Comparison of ENCODE assay signal across 8 mouse cellular contexts in the genomic region with DNA sequence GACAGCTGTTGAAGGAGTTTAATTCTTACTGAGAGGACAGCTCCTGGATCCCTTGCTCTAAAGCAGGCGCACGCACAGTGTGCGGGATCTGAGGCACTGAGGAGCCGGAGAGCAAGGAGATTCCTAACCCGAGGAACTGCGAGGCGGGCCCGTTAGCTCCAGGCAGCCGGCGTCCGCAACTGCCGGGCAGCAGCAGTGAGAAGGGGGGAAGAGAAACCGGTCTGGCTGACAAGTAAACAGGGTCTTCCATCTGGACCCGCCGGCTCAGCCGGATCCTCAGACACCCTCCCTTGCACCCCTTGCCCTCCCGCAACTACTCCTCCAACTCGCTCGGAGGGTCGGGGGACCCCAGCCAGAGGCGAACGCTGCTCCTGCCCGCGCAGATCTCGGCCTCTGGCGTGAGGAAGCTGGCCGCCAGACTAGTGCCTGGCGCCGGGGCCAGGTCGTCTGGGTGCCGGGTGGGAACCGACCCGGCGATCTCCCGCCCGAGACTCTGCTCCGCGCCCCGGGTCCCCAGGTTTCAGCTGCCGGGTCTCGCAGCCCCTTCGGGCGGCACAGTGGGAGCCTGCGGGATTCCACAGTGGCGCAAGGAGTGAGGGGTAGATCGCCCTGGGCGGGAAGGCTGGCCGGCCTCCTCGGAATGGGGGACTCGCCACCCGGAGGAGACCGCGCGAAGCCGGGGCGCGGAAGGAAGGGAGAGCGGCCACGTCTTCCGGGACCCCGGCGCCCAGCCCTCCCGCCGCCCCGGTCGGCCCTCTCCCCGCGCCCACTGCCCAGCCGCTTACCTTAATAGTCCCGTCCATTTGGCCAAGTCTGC. TPM values are rescaled to one million over a fixed set of nuclear protein-coding genes. Genes with fewer than 3 reads are reported as not detected.
DNase-seq lines count a peak whose midpoint lies in the region; ATAC-seq lines count a peak whose summit lies in the region.

No protein-coding gene starts in this region.

- H3K4me2 ChIP-seq in forebrain, embryonic 15.5 days (replicated peaks): peak overlapping the region; percentile 90
- peak overlapping the region; percentile 83 for H3K4me2 ChIP-seq in intestine, embryonic 14.5 days (ENCODE audit: low read length)
- peak overlapping the region; percentile 93 for H3K4me2 ChIP-seq in lung, embryonic 16.5 days (ENCODE audit: low read depth, low read length)

- peak overlapping the region; percentile 32; the same call in 1 of the 2 replicates for H3K27ac ChIP-seq in forebrain, embryonic 15.5 days (replicated peaks)
- H3K27ac ChIP-seq in intestine, embryonic 14.5 days (ENCODE audit: low read depth): peak overlapping the region; percentile 84
- H3K27ac ChIP-seq in lung, embryonic 16.5 days (ENCODE audit: low read length): peak overlapping the region; percentile 89

- H3K4me1 ChIP-seq in forebrain, embryonic 15.5 days: peaks cover 44% of the 10 kb centered on the region
- peaks cover 26% of the 10 kb centered on the region for H3K4me1 ChIP-seq in intestine, embryonic 14.5 days (replicated peaks; ENCODE audit: control insufficient read depth, insufficient read depth, low read length)
- H3K4me1 ChIP-seq in lung, embryonic 16.5 days (replicated peaks; ENCODE audit: control insufficient read depth, insufficient read depth, low read length): peaks cover 30% of the 10 kb centered on the region

- WGBS in forebrain, embryonic 15.5 days: under 1% methylated on average over 68 of the region's 70 CpGs
- WGBS in intestine, embryonic 14.5 days: under 1% methylated on average over 62 of the region's 70 CpGs
- under 1% methylated on average over 65 of the region's 70 CpGs for WGBS in lung, embryonic 16.5 days

- H3K27me3 ChIP-seq in forebrain, embryonic 15.5 days: peaks cover 71% of the 10 kb centered on the region
- peaks cover 39% of the 10 kb centered on the region for H3K27me3 ChIP-seq in intestine, embryonic 14.5 days (replicated peaks; ENCODE audit: control insufficient read depth, insufficient read depth, low read length)
- peaks cover 17% of the 10 kb centered on the region; the same call in 1 of the 2 replicates for H3K27me3 ChIP-seq in lung, embryonic 16.5 days (ENCODE audit: control insufficient read depth, insufficient read depth, low read depth, low read length)

- no peaks in the 10 kb centered on the region for H3K36me3 ChIP-seq in forebrain, embryonic 15.5 days
- H3K36me3 ChIP-seq in intestine, embryonic 14.5 days (ENCODE audit: control insufficient read depth, insufficient read depth, low read length): no peaks in the 10 kb centered on the region
- no peaks in the 10 kb centered on the region for H3K36me3 ChIP-seq in lung, embryonic 16.5 days (ENCODE audit: control insufficient read depth, insufficient read depth, low read length)

- H3K4me3 ChIP-seq in forebrain, embryonic 15.5 days: peak overlapping the region; percentile 49
- peak overlapping the region; percentile 72 for H3K4me3 ChIP-seq in intestine, embryonic 14.5 days (ENCODE audit: low read depth, low read length)
- peak overlapping the region; percentile 64 for H3K4me3 ChIP-seq in lung, embryonic 16.5 days (ENCODE audit: low read length)

- no peak for DNase-seq in frontal cortex, postnatal 10 days (ENCODE audit: low spot score in 2 of 2)
- peak; percentile 36 for DNase-seq in T-cell, adult 2 months (ENCODE audit: low spot score)
- peak; percentile 83 for DNase-seq in intestine, embryonic 14.5 days (ENCODE audit: low spot score)
- peak; percentile 6 for DNase-seq in spleen, adult 12 weeks (ENCODE audit: low spot score)
- DNase-seq in c-Kit-positive CD71-positive TER-119-positive erythroid progenitor cells, embryonic 14.5 days (ENCODE audit: low spot score): no peak

- peak overlapping the region; percentile 46 for H3K9ac ChIP-seq in forebrain, embryonic 15.5 days (replicated peaks)
- peak overlapping the region; percentile 65 for H3K9ac ChIP-seq in intestine, embryonic 14.5 days (ENCODE audit: low read length)
- peak overlapping the region; percentile 88 for H3K9ac ChIP-seq in lung, embryonic 16.5 days (ENCODE audit: low read length)

- ATAC-seq in frontal cortex, adult (ENCODE audit: low TSS enrichment): peak; percentile 76
- peak; percentile 35; the same call in 1 of the 2 replicates for ATAC-seq in forebrain, embryonic 15.5 days (replicated peaks)
- peak; percentile 20; the same call in 1 of the 2 replicates for ATAC-seq in intestine, embryonic 14.5 days (replicated peaks; ENCODE audit: low FRiP score, low TSS enrichment, low read depth)
- ATAC-seq in lung, embryonic 16.5 days (ENCODE audit: low read depth): peak; percentile 27

- H3K9me3 ChIP-seq in forebrain, embryonic 15.5 days: no peaks in the 10 kb centered on the region
- no peaks in the 10 kb centered on the region for H3K9me3 ChIP-seq in intestine, embryonic 14.5 days (ENCODE audit: control insufficient read depth, low read length)
- no peaks in the 10 kb centered on the region for H3K9me3 ChIP-seq in lung, embryonic 16.5 days (ENCODE audit: control insufficient read depth, low read length)

RNA-seq across cellular contexts. Expression of a gene that starts 2.0 kb away (rescaled TPM):
- 6.1 and 6.2 TPM in 2 replicates for polyA plus RNA-seq in forebrain, embryonic 15.5 days (2015; fragmentation: Nextera tagmentation; extraction: Ambion mirVana)
- 14.8 and 15.0 TPM in 2 replicates for polyA plus RNA-seq in intestine, embryonic 14.5 days (2014; fragmentation: Nextera tagmentation; extraction: Ambion mirVana)
- polyA plus RNA-seq in lung, embryonic 16.5 days (2015; fragmentation: Nextera tagmentation; extraction: Ambion mirVana): 32.8 and 34.9 TPM in 2 replicates

Comparison
In these comparisons a context has a peak if more than half of its experiments do, and no peak if none do; other contexts are left out.
1. ATAC-seq: peak in every context shown above with its lines; median percentile 76 in frontal cortex, adult; 35 in forebrain, embryonic 15.5 days; 27 in lung, embryonic 16.5 days; 20 in intestine, embryonic 14.5 days.
2. DNase-seq: peak in T-cell, adult 2 months (single experiment), intestine, embryonic 14.5 days (single experiment) and spleen, adult 12 weeks (single experiment); none in frontal cortex, postnatal 10 days (0 of 2) and c-Kit-positive CD71-positive TER-119-positive erythroid progenitor cells, embryonic 14.5 days (single experiment).
3. H3K27ac ChIP-seq: peak in every context shown above with its lines; median percentile 89 in lung, embryonic 16.5 days; 84 in intestine, embryonic 14.5 days; 32 in forebrain, embryonic 15.5 days.
4. Peak in every context shown above with its lines, with median percentiles within 50 percentile points of each other: H3K4me2 ChIP-seq, H3K4me3 ChIP-seq and H3K9ac ChIP-seq.